Mouse (Mus musculus): ENCODE data around the gene Ccser1.
A peak's percentile ranks its signal among the peaks of the same experiment; 100 is the strongest.

Ccser1 gene

DNA sequence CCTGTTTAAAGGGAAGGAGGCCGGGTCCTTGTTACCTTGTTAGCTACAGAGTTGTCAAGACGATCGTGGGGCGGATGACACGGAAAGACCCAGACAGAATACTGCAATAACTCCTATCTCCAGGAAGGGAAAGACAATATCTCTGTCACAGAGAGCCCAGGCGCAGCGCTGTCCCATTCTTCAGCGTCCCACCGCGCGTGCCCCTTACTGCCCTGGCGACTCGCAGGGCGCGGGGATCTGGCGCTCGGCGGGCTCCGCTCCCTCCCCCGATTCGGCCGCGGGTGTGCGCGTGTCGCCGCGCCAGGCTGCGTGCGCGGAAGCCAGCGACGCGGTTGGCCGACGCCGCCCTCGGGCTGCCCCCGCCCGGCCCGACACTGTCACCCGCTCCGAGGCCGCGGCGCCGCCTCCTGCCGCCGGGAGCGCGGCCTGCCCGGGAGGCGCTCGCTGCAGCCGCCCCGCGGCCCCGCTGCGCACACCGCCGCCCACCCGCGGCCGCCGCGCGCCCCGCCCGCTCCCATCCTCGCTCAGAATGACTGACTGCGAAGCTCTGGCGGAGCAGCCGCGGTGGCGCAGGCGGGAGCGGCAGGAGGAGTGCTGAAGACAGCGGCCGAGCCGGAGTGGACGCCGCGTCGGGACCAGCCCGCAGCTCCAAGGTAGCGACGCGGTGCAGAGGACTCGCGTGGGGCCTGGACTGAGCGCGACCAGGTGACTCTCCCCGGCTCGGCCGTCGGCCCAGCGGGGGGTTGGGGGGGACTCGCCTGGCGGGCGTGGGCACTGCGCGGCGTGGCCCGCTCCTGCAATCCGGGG, at the start of gene Ccser1:
Ccser1 (plus strand) TSS at position 376 of the 807 bp plus-strand sequence.
- peak; percentile 53 for DNase-seq

DNA sequence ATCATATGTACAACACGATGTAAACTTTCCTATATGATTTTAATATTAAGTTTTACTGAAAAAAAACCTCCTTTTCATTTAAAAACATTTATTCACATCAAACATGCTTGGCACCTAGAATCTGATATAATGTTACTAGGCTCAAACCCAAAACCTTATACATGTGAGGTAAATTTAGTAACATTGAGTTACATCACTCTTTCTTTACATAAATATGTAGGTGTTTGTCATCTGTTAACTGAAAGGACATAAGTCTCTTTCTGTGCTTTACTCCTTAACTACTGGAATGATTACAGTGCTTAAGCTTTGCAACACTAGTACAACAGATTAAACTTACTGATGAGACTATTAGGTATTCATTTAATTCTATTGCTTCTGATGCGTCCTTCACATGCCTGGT, 43.7 kb upstream of the Ccser1 start:
- DNase-seq: no peak

DNA sequence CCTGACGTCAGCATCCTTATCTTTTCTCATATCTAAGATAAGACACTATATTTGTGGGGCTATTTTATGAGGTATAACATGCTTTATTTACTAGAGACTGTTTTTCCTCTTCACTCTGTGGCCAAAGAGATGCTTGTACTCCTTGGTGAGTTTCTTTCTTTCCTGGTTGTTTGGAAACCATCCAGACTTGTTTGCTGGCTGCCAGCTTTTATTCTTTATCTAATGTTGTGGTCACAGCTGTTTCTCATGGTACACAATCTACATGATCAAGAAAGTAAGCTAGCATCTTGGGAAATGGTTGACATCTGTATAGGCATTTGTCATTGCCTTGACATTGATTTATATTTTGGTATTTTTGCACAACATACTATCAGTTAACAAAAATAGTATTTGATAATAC, 37.1 kb upstream of the Ccser1 start:
- no peak for DNase-seq

DNA sequence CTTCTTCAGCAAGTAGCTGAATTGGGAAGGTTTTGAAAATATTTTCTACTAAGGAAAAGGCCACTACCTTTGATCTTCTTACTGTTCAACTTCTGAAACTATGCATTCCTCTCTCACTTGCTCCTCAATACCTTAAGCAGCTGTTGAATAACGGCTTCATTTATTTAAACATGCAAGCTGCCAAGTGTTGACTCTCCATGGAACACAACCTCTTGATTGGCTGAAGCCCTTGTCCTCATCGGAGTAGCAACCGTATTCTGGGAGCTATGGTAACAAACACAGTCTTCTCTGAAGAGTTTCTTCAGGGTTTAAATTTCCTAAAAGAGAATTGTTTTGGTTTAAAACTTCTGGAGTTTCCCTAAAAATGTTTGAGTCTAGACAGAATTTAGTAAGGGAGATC, 27.2 kb upstream of the Ccser1 start:
- DNase-seq: no peak

DNA sequence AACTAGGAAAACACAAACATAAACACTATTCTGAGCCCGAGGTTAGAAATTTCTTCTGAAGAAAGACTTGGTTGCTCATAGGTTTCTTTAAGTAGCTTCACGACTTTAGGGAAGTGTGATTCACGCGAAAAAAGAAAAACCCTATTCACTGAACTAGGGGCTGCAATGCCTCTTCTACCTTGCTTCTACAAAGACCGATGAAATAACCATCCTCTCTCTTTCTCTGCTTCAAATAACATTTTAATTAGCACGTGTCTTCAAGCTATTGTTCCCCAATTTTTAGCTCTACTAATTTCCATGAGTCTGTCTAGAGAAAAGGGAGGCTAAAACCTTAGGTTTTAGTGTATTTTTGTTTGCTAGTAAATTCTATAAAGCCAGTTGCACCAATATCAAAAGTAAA, 25.5 kb upstream of the Ccser1 start:
- no peak for DNase-seq

- DNase-seq: no peak
Observed at GRCm38 (mm10) chr6:61155059-61155629, 25.0 kb upstream of the Ccser1 start.

DNA sequence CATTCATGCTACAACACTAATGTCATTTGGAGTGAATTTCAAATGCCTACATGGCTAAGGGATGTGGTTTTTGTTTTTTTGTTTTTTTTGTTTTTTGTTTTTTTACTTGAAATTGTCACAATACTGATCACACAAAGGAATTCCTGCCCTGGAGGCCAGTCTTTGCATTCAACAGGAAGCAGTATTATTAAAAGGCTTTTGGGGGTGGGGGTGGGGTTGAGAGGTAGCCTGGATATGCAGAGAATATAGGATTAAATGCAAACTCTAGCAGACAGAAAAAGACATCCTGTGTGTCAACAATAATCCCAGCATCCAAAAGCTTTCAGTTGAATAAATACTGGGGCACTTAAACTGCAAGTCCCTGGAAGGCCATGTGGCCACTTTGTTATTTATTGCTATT, 24.4 kb upstream of the Ccser1 start:
- no peak for DNase-seq

- DNase-seq: no peak
Observed at GRCm38 (mm10) chr6:61162117-61162516, 18.0 kb upstream of the Ccser1 start.

DNA sequence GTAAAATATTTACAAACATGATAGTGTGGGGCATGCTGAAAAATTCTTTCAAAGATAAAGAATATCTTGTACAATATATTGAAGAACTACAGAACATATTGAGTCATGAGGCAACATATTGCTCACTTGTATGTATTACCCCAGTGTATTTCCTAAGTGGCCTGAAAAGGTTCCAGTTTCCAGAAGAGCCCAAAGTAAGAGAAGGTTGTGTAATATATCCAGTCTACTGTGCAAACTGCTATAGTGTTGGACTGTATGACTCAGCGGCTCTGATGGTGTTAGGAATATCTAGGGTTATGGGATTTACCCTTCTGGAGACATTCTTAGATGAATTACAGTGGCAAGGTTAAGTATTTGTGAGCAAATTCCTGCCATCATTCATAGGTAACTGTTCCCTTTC, 13.2 kb upstream of the Ccser1 start:
- DNase-seq: no peak

GRCm38 (mm10) chr6:61176126-61176525, 4.0 kb upstream of the Ccser1 start:
- DNase-seq: peak; percentile 23

GRCm38 (mm10) chr6:61177476-61177875, 2.6 kb upstream of the Ccser1 start:
- no peak for DNase-seq

DNA sequence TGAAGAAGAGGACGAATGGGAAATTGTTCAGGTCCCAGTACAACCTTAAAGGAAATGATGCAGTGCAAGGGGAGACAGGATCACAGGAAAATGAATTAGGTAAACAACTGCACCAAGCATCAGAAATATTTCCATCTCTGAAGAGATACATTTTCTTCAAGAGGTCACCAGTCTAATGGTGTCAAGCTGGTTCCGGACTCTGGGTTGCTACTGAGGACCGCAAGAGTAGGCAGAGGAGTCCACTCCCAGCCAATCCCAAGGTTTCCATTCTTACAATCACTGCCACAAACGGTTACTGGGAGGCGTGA, 529 bp upstream of the Ccser1 start:
- DNase-seq: no peak

DNA sequence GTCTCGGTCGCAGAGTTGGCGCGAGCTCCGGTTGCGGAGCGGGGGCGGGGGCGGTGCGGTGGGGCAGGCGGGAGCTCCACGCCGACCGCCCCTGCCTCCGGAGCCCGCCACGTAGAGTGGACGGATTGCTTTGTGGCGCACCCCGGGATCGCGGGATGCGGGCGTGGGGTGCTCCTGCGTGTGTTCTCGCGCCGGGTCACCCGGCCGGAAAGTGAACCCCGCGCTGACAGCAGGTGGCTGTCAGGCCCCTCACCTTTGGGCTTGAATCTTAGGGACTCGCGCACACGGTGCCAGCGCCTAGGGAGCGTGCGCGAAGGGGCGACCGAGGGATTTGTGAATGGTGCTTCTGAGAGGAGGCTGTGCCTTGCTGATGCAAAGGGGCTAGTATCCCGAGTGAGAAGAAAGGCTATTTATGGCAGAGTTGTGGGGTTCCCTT, 650 bp downstream of the Ccser1 start:
- DNase-seq: peak; percentile 24

GRCm38 (mm10) chr6:61189029-61189428, 8.9 kb downstream of the Ccser1 start:
- no peak for DNase-seq

DNA sequence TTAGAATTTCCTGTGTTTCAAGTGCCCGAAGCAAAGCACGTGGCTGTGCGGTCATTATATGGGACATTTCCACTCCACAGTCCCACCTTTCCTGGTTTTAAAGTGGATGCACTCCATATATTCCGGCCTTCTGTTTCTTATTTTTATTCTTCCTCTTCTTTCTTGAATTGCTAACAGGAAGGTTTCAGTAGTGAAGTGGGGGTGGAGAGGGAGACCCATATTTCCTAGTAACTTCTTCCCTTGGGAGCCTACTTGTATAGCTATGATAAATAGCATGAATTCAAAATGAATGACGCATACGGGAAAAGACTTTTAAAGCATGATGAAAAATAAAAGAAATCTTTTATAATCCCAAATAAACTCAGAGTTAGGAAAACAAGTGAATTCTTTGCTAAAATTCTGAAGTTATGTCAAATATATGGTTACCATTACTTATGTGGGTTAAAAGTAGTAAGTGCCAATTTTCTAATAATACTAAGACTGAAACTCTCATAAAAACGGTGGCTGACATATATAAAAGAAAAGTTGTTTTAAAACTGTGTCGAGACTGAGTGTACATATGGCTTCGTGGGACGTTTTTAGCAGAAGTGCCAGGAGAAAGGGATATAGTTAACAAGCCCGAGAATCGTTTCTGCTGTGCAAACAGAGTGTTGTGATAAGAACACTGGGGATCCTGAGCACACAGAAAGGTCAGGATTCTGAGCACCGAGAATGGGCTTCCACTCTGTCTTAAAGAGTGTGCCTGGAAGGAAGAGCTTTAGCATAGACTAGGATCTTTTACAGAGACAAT, 11.7 kb downstream of the Ccser1 start:
- no peak for DNase-seq

- DNase-seq: no peak
Observed at GRCm38 (mm10) chr6:61203344-61203743, 23.2 kb downstream of the Ccser1 start.

GRCm38 (mm10) chr6:61206042-61206441, 25.9 kb downstream of the Ccser1 start:
- no peak for DNase-seq

- DNase-seq: no peak
Observed at GRCm38 (mm10) chr6:61206619-61207018, 26.5 kb downstream of the Ccser1 start.

- DNase-seq: no peak
Observed at GRCm38 (mm10) chr6:61210061-61210737, 30.1 kb downstream of the Ccser1 start.

GRCm38 (mm10) chr6:61215705-61216104, 35.6 kb downstream of the Ccser1 start:
- DNase-seq: no peak

DNA sequence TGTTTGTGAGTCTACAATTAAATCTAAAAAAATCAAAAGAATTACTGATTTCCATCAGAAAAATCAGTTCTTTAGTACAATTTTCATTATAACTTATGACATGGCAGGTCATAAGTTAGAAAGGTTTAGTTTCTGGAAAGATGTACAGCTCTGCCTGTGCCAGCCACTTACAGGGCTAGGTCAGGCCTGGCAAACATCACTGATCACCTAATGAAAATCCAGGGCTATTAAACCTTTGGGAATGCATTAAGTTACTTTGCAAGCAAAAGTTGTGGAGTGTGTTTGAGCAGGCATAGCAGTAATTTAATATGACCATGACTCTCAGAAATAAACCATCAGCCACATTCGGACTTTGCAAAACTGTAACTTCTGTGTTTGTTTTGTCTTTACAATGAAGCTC, 36.4 kb downstream of the Ccser1 start:
- no peak for DNase-seq

DNA sequence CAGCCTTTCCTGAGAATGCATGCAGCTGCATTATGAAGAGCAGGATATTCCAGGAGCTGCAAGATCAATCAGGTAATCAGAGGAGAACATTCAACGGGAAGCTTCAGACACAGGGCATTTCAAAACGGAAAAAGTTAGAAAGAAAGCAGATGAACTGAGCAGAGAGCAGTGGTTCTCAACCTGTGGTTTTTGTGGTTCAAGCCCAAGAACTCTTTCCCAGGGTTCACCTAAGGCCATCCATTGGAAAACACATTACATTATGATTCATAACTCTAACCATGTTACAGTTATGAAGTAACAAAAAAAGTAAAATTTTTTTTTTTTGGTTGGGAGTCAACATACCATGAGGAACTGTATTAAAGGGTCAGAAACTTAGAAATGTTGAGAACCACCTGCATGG, 37.6 kb downstream of the Ccser1 start:
- no peak for DNase-seq

DNA sequence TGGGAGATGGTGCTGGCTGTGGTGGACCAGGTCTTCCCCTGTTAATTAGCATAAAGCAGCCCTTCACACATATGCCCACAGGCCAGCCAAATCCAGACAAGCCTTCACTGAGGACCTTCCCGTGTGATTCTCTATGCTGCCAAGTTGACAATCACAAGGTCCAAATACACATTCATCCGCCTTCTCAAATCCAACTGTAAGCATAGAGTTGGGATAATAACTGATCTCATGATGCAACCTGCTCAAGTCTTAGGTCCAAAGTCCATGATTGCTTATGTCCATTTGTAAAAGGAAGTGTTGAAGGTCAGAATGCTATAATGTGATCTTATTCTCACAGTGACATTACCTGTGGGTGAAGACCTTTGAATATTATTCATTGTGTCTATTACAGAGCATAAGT, 43.4 kb downstream of the Ccser1 start:
- no peak for DNase-seq

GRCm38 (mm10) chr6:61225302-61225701, 45.2 kb downstream of the Ccser1 start:
- no peak for DNase-seq
